Mouse (Mus musculus): ENCODE results near the gene Slc23a4.

DNA sequence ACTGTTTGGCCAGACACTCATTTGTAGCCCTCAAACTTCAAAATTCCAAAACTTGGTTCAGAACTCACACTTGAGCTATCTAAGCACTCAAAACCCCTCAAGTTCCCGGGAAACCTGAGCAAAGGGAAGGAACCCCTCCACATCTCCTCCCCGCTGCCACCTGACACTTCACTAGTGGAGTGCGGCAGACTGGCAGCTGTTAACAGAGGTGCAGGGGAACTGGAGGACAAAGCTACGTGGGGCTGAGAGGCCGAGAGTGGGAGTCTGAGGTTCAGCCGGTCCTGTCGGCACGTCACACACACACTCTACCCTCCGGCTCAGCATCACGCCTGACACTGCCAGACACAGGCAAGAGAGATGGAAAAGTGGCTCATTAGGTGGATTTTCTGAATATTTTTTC, 84.4 kb downstream of the Slc23a4 start:
- no peak for TF ChIP-seq ZC3H11A (IDR thresholded peaks at IDR 0.05; ENCODE audit: borderline replicate concordance, low read depth, low read length)
- no peak for TF ChIP-seq CHD2 (IDR thresholded peaks at IDR 0.05; ENCODE audit: low read depth, low read length)
